23 mouse cellular contexts compared by ENCODE assay signal in genomic region chr7:35794145-35794664, GRCm38 (mm10).
"Had no signal": no experiment of that assay in that cellular context is flagged by ENCODE, and none has a peak within 500 bp of the region (broad histone marks: within the 10 kb centered on the region; RNA-seq: fewer than 3 reads in every experiment).

No protein-coding gene starts in this region.

- H3K9me3 ChIP-seq: limb, embryonic 10.5 days; limb, embryonic 13.5 days; lung, embryonic 15.5 days; midbrain, embryonic 10.5 days; neural tube, embryonic 12.5 days; neural tube, embryonic 15.5 days had no signal

- H3K4me3 ChIP-seq: layer of hippocampus, adult 2 months; limb, embryonic 10.5 days; limb, embryonic 13.5 days; lung, embryonic 15.5 days; midbrain, embryonic 10.5 days; neural tube, embryonic 12.5 days; neural tube, embryonic 15.5 days had no signal

- H3K4me1 ChIP-seq: midbrain, embryonic 10.5 days had no signal

- DNase-seq: kidney, adult 18-20 months; kidney, adult 9 months; kidney, postnatal 25 days; layer of hippocampus, adult 9-11 months; lung, adult 18-20 months; lung, postnatal 10 days; lung, postnatal 36 days; midbrain, embryonic 14.5 days; right cerebral cortex, adult 18-20 months; right cerebral cortex, postnatal 14 days; right cerebral cortex, postnatal 4 days; thymus, adult 18-20 months; thymus, postnatal 36 days had no signal

- ATAC-seq: intestine, embryonic 16.5 days had no signal

- H3K27ac ChIP-seq: kidney, postnatal 0 days; layer of hippocampus, adult 2 months; limb, embryonic 10.5 days; limb, embryonic 13.5 days; lung, embryonic 15.5 days; midbrain, embryonic 10.5 days; neural tube, embryonic 12.5 days; neural tube, embryonic 15.5 days; stomach, postnatal 0 days had no signal

- H3K9ac ChIP-seq: limb, embryonic 13.5 days; lung, embryonic 15.5 days; neural tube, embryonic 12.5 days; neural tube, embryonic 15.5 days had no signal

- H3K27me3 ChIP-seq: limb, embryonic 13.5 days; lung, embryonic 15.5 days; neural tube, embryonic 12.5 days; neural tube, embryonic 15.5 days had no signal

- H3K4me2 ChIP-seq: limb, embryonic 13.5 days; lung, embryonic 15.5 days; neural tube, embryonic 12.5 days; neural tube, embryonic 15.5 days had no signal
